22 mouse cellular contexts compared by ENCODE assay signal in the genomic region with DNA sequence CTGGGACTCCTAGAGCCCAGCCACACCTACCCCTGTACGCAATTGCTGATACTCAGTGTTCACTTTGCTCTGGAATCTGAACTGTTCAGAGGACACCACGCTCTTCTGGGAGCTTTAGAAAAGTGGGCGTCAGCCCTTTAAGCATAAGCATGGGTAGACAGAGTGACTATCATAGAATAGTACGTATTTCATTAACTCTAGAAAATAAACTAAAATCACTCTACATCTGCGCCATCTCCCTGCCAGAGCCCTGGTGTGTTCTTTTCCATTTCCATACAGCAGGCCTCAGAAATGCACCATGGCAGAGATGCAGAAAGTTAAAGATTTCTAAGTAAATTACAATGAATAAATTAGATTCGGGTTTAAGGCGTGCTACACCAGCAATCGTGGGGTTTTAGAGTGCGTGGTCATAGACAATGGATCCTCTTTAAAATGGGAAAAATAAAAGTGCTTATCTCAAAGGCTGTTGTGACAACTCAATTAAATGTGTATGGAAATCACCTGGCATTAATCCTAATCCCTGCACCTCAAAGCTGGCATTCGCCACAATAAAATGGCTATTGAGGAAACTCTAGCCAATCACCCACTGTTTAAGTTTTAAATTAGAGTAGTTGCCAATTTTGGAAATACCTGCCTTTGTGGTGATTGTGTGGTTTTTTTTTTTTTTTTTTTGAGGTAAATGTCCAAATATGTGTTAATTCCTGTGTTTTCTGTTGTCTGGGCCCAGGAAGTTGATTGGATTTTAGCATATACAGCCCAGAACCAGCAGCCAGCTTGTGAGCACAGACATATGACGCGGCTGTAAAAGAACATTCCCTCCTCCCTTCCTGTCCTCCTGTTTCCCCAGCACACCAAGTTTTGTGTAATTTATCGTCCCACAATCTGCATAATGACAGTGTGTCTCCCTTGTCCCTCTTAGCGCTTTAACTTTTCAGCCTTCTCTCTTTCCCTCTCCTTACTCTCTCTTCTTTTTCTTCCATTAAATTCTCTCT.
DNase-seq lines count a peak whose midpoint lies in the region; ATAC-seq lines count a peak whose summit lies in the region.
"Had no signal": no experiment of that assay in that cellular context is flagged by ENCODE, and none has a peak within 500 bp of the region (broad histone marks: within the 10 kb centered on the region; RNA-seq: fewer than 3 reads in every experiment).

No protein-coding gene starts in this region.

- H3K4me3 ChIP-seq in forebrain, embryonic 14.5 days (ENCODE audit: low read depth, low read length), result no peak overlapping the region
- H3K4me3 ChIP-seq in forebrain, embryonic 12.5 days (replicated peaks), result no peak overlapping the region
- H3K4me3 ChIP-seq in hindbrain, embryonic 14.5 days (replicated peaks; ENCODE audit: low read length), result no peak overlapping the region
- no peak overlapping the region for H3K4me3 ChIP-seq in hindbrain, embryonic 11.5 days (ENCODE audit: low read depth, low read length)
- H3K4me3 ChIP-seq in midbrain, embryonic 13.5 days (replicated peaks), result no peak overlapping the region
- H3K4me3 ChIP-seq in midbrain, embryonic 10.5 days, result no peak overlapping the region
- H3K4me3 ChIP-seq: embryonic facial prominence, embryonic 15.5 days; erythroblast, embryonic 14.5 days; heart, embryonic 10.5 days had no signal

- peak; percentile 67 for ATAC-seq in forebrain, embryonic 14.5 days
- no peak for ATAC-seq in forebrain, embryonic 12.5 days (ENCODE audit: low FRiP score)
- no peak for ATAC-seq in hindbrain, embryonic 14.5 days (ENCODE audit: low FRiP score)
- ATAC-seq in hindbrain, embryonic 11.5 days (ENCODE audit: low FRiP score), result no peak
- peak; percentile 15; the same call in 1 of the 2 replicates for ATAC-seq in midbrain, embryonic 13.5 days
- ATAC-seq: Patski had no signal

- no peaks in the 10 kb centered on the region for H3K36me3 ChIP-seq in forebrain, embryonic 14.5 days (ENCODE audit: control insufficient read depth, insufficient read depth, low read length)
- H3K36me3 ChIP-seq in forebrain, embryonic 12.5 days (replicated peaks), result no peaks in the 10 kb centered on the region
- H3K36me3 ChIP-seq in hindbrain, embryonic 14.5 days (replicated peaks; ENCODE audit: control insufficient read depth, insufficient read depth), result no peaks in the 10 kb centered on the region
- H3K36me3 ChIP-seq in hindbrain, embryonic 11.5 days (ENCODE audit: control insufficient read depth, insufficient read depth, low read length), result no peaks in the 10 kb centered on the region
- H3K36me3 ChIP-seq in midbrain, embryonic 13.5 days, result no peaks in the 10 kb centered on the region
- no peaks in the 10 kb centered on the region for H3K36me3 ChIP-seq in midbrain, embryonic 10.5 days
- H3K36me3 ChIP-seq: embryonic facial prominence, embryonic 15.5 days; heart, embryonic 10.5 days had no signal

- no peaks in the 10 kb centered on the region for H3K27me3 ChIP-seq in forebrain, embryonic 14.5 days (replicated peaks; ENCODE audit: control insufficient read depth, insufficient read depth, low read length)
- no peaks in the 10 kb centered on the region for H3K27me3 ChIP-seq in forebrain, embryonic 12.5 days
- H3K27me3 ChIP-seq in hindbrain, embryonic 14.5 days (ENCODE audit: control insufficient read depth, insufficient read depth, low read length), result no peaks in the 10 kb centered on the region
- no peaks in the 10 kb centered on the region for H3K27me3 ChIP-seq in hindbrain, embryonic 11.5 days (ENCODE audit: control insufficient read depth, insufficient read depth, low read length)
- H3K27me3 ChIP-seq in midbrain, embryonic 13.5 days, result no peaks in the 10 kb centered on the region
- no peaks in the 10 kb centered on the region for H3K27me3 ChIP-seq in midbrain, embryonic 10.5 days (ENCODE audit: low read depth, poor library complexity, severe bottlenecking)
- H3K27me3 ChIP-seq: embryonic facial prominence, embryonic 15.5 days; Patski had no signal

- no peaks in the 10 kb centered on the region for H3K9me3 ChIP-seq in forebrain, embryonic 14.5 days (replicated peaks; ENCODE audit: control insufficient read depth, low read length)
- H3K9me3 ChIP-seq in forebrain, embryonic 12.5 days, result no peaks in the 10 kb centered on the region
- H3K9me3 ChIP-seq in hindbrain, embryonic 14.5 days (ENCODE audit: control insufficient read depth, low read length), result no peaks in the 10 kb centered on the region
- H3K9me3 ChIP-seq in hindbrain, embryonic 11.5 days (ENCODE audit: control insufficient read depth, low read length), result no peaks in the 10 kb centered on the region
- H3K9me3 ChIP-seq in midbrain, embryonic 13.5 days, result no peaks in the 10 kb centered on the region
- no peaks in the 10 kb centered on the region for H3K9me3 ChIP-seq in midbrain, embryonic 10.5 days (replicated peaks)
- H3K9me3 ChIP-seq: embryonic facial prominence, embryonic 15.5 days; heart, embryonic 10.5 days had no signal

- H3K27ac ChIP-seq in forebrain, embryonic 14.5 days (ENCODE audit: low read depth, low read length), result no peak overlapping the region
- no peak overlapping the region for H3K27ac ChIP-seq in forebrain, embryonic 12.5 days
- H3K27ac ChIP-seq in hindbrain, embryonic 14.5 days, result peak overlapping the region; percentile 51; the same call in 1 of the 2 replicates
- H3K27ac ChIP-seq in hindbrain, embryonic 11.5 days (ENCODE audit: low read depth, low read length), result no peak overlapping the region
- H3K27ac ChIP-seq in midbrain, embryonic 13.5 days, result no peak overlapping the region
- no peak overlapping the region for H3K27ac ChIP-seq in midbrain, embryonic 10.5 days (replicated peaks)
- H3K27ac ChIP-seq: embryonic facial prominence, embryonic 15.5 days; heart, embryonic 10.5 days had no signal

- DNase-seq in forebrain, embryonic 14.5 days (ENCODE audit: low spot score), result peak; percentile 86
- DNase-seq in hindbrain, embryonic 14.5 days (ENCODE audit: low spot score), result no peak
- no peak for DNase-seq in hindbrain, embryonic 11.5 days (ENCODE audit: low spot score)
- no peak for DNase-seq in midbrain, embryonic 10.5 days (ENCODE audit: low spot score)
- no peak for DNase-seq in Muller cell, postnatal 12 days (ENCODE audit: inconsistent ontology term)
- DNase-seq: adrenal gland, adult 8-10 months; adrenal gland, postnatal 36 days; cerebellum, adult 11 months; cerebellum, adult 8-10 months; cerebellum, postnatal 14 days; embryo, embryonic 11 days; gastrocnemius, postnatal 36 days; heart, adult 18-20 months; heart, postnatal 10 days; kidney, adult 11 months; kidney, adult 9 months had no signal

- H3K4me1 ChIP-seq in forebrain, embryonic 14.5 days (ENCODE audit: control insufficient read depth, insufficient read depth, low read length), result peaks cover 13% of the 10 kb centered on the region
- H3K4me1 ChIP-seq in forebrain, embryonic 12.5 days, result peaks cover 24% of the 10 kb centered on the region
- H3K4me1 ChIP-seq in hindbrain, embryonic 14.5 days (replicated peaks; ENCODE audit: control insufficient read depth, insufficient read depth, low read length), result 0 out of 2 replicates have a peak, but pooled peaks cover 4% of the 10 kb centered on the region
- no peaks in the 10 kb centered on the region; the same call in 1 of the 2 replicates for H3K4me1 ChIP-seq in hindbrain, embryonic 11.5 days (replicated peaks; ENCODE audit: control insufficient read depth, insufficient read depth, low read length)
- peaks cover 25% of the 10 kb centered on the region for H3K4me1 ChIP-seq in midbrain, embryonic 13.5 days (replicated peaks)
- H3K4me1 ChIP-seq in midbrain, embryonic 10.5 days, result peaks cover 20% of the 10 kb centered on the region
- H3K4me1 ChIP-seq: embryonic facial prominence, embryonic 15.5 days; heart, embryonic 10.5 days had no signal

- no peak overlapping the region for H3K9ac ChIP-seq in forebrain, embryonic 14.5 days (ENCODE audit: low read length)
- no peak overlapping the region for H3K9ac ChIP-seq in forebrain, embryonic 12.5 days
- H3K9ac ChIP-seq in hindbrain, embryonic 14.5 days, result no peak overlapping the region
- no peak overlapping the region for H3K9ac ChIP-seq in hindbrain, embryonic 11.5 days (ENCODE audit: low read depth, low read length)
- H3K9ac ChIP-seq in midbrain, embryonic 13.5 days (replicated peaks), result no peak overlapping the region
- H3K9ac ChIP-seq: embryonic facial prominence, embryonic 15.5 days had no signal

- WGBS in forebrain, embryonic 14.5 days, result 17% methylated on average over 14 of the region's 14 CpGs
- WGBS in forebrain, embryonic 12.5 days, result 43% methylated on average over 14 of the region's 14 CpGs
- WGBS in hindbrain, embryonic 14.5 days, result 74% methylated on average over 14 of the region's 14 CpGs
- 87% methylated on average over 14 of the region's 14 CpGs for WGBS in hindbrain, embryonic 11.5 days
- 54% methylated on average over 14 of the region's 14 CpGs for WGBS in midbrain, embryonic 13.5 days
- 72% methylated on average over 14 of the region's 14 CpGs for WGBS in midbrain, embryonic 10.5 days

- H3K4me2 ChIP-seq in forebrain, embryonic 14.5 days (ENCODE audit: low read length), result no peak overlapping the region
- H3K4me2 ChIP-seq in forebrain, embryonic 12.5 days, result no peak overlapping the region
- H3K4me2 ChIP-seq in hindbrain, embryonic 14.5 days (replicated peaks), result no peak overlapping the region
- H3K4me2 ChIP-seq in hindbrain, embryonic 11.5 days (replicated peaks; ENCODE audit: low read depth, low read length), result no peak overlapping the region
- no peak overlapping the region for H3K4me2 ChIP-seq in midbrain, embryonic 13.5 days (replicated peaks)
- H3K4me2 ChIP-seq: embryonic facial prominence, embryonic 15.5 days had no signal

Comparison
In these comparisons a context has a peak if more than half of its experiments do, and no peak if none do; other contexts are left out.
1. ATAC-seq: peak in forebrain, embryonic 14.5 days (single experiment) and midbrain, embryonic 13.5 days (single experiment); none in forebrain, embryonic 12.5 days (single experiment), hindbrain, embryonic 14.5 days (single experiment) and hindbrain, embryonic 11.5 days (single experiment).